Mouse (Mus musculus) cerebellum, adult 11-12 months (tissue): ENCODE measurements around the gene Crat.
A peak's percentile ranks its signal among the peaks of the same experiment; 100 is the strongest.

Source experiments
- DNase-seq: peaks from one replicate; pipeline ENCODE4 v3.0.0; 2022

Gene Crat

DNA sequence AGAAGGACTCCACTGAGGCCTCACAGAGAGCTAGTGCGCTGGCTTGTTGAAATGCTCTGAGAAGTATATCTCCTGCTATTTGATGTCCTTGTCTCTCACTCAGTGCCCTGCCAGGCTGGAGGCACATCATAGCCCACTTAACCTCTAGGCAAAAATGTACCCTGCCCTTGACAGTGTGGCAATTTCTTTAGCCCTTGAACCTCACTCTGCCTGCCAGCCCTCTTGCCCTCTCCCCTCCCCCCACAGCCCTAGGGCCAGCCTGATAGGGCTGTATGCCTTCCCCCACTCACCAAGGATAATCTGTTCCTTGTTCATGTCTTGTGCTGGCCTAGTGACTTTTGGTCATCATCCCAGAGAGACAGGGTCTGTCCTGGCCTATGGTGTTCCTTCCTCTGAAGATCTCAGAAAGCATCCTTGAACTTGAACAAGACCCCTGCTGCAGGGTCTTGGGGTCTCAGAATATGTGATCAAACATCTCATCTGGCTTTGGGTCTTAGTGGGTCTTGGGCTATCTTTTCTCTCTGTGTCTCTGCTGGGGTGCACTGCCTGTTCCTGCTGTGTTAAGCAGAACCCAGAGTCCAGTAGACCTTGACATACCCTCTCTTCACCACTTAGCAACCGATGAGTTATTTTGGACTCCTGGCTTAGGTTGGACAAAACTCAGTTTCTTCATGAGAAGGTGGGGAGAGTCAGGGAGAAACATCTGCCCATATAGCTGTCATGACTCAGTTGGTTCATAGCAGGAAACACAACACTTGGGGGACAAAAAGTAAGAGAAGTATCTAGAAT is 50.1 kb downstream of the Crat start:
- no peak for DNase-seq

- DNase-seq: peak; percentile 99
These were observed 51.6 kb downstream of the Crat start, which contains the start of gene Miga2 for GRCm38 (mm10) chr2:30363773-30364650. Gene Miga2, plus strand, starts transcription at chr2:30364233.

DNA sequence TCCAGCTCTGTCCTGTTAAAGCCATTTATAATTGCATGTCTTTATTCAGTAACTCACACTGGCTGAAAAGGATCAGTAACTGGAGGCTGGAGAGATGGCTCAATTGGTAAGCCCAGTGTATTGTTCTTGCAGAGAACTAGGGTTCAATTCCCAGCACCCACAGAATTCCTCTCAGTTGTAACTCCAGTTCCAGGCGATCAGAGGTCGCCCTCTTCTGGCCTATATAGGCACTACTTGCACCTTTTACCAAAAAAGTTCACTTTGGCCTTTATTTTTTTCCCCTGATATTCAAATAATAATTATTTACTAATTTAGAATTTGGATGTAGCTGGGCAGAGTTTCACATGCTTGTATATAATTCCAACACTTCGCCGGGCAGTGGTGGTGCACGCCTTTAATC is 52.7 kb downstream of the Crat start:
- DNase-seq: no peak

DNA sequence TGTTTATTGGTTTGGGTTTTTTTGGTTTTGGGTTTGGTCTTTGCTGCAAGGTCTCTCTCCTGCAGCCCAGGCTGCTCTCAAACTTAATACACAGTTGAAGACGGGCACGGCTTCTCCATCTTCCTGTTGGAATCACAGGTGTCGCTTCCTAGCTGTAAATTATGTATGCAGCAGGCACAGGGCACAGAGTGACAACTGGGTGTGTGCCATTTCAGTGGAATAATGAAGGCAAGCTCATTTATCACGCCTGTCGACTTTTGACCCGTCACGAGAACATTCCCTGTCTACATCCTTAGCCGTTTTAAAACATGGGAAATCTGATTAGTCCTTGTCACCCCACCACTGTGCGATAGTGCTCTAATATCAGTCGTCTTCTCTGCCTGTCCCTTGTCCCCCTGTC is 55.0 kb downstream of the Crat start:
- DNase-seq: no peak

GRCm38 (mm10) chr2:30358533-30359531 is 56.8 kb downstream of the Crat start, which contains the start of gene Sh3glb2:
Gene Sh3glb2, minus strand, starts transcription at chr2:30359337.
- DNase-seq: peak; percentile 92

DNA sequence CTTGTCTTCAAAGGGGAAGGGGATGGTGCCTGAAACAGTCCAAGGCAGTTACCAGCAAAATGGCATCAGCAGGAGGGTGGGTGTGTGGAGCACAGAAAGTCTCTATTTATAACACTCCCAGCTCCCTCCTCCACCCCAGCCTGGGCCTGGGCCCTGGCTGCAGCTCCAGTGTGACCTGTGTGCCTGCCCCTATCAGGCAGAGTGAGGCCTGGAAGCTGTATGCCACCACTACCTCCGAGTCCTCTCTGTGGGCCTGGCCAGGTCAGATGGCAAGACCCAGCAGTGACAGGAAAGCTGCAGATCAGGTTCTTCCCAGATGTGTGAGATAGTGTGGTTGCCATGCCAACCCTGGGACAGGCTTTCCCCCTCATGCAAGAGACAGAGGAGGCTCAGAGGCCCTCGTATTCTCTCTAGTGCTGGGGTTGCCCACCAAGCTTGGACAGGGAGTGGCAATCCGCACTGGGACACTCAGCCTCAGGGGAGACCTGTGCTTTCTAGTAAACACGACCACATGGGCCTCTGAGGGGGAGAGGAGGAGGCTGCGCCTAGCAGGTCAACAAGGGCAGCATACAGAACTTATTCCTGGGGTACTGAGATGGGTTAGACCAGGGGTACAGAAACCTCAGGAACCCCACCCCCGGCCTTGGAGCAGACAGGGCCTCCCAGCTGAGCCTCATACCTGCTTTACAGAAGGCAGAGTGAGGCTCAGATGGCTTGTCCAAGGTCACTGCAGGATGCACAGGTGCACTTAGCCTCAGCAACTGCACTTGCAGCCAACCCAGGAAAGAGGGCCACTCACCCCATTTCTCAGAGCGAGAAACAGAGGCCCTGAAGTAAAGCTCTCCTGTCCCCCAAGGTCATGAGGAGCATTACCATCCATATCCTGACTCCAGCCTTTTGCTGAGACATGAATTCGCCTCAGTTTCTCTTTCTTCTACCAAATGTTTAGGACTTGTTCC is 57.8 kb downstream of the Crat start:
- peak; percentile 75 for DNase-seq

DNA sequence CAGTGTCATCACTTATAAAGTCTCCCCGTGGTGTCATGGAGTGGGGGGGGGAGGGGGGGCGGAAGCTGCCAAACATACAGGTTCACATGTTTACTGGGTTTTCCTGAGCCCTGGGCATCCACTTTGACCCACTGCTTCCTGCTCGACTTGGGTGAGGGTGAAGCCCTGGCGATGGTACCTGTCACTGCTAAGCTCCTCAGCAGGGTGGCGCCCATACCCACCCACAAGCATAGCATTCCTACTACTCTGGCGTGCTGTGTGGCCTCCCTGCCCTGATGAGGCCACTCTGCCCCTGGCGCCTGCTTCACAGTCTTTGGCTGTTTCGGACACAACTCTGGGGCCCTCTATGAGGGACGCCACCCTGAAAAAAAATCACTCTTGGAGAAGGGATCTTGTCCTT is 58.7 kb downstream of the Crat start:
- no peak for DNase-seq

- no peak for DNase-seq
These were observed 59.3 kb downstream of the Crat start for GRCm38 (mm10) chr2:30356266-30356665.

- peak; percentile 87 for DNase-seq
These were observed 59.8 kb downstream of the Crat start for GRCm38 (mm10) chr2:30355861-30356260.

- DNase-seq: no peak
These were observed 64.5 kb downstream of the Crat start for GRCm38 (mm10) chr2:30351149-30351548.
